Mouse (Mus musculus): Measurements from ENCODE around the gene Gm17577. TPM values are rescaled to one million over a fixed set of nuclear protein-coding genes. Genes with fewer than 3 reads are reported as not detected.
"Not testable (repeated sequence)": the region's sequence is repeated elsewhere in the genome, so short reads cannot be mapped to it uniquely, and the experiment has no call there.

Gm17577 gene
- polyA plus RNA-seq (2015; fragmentation: Nextera tagmentation; extraction: Ambion mirVana), result not detected in 2 replicates

GRCm38 (mm10) chrX:123246807-123247206, at the start of gene Gm17577:
Gene Gm17577 (minus strand): TSS chrX:123246907.
- H3K27me3 ChIP-seq; H3K27ac ChIP-seq; H3K9me3 ChIP-seq (replicated peaks); H3K9ac ChIP-seq; H3K4me2 ChIP-seq; H3K4me3 ChIP-seq (replicated peaks); H3K4me1 ChIP-seq; H3K36me3 ChIP-seq; ATAC-seq (replicated peaks; ENCODE audit: low FRiP score): not testable (repeated sequence)
- no CpG with 5 or more reads among the region's 3 CpGs for WGBS

- not testable (repeated sequence) for H3K4me3 ChIP-seq (replicated peaks); H3K27ac ChIP-seq; H3K4me2 ChIP-seq; H3K4me1 ChIP-seq; ATAC-seq (replicated peaks; ENCODE audit: low FRiP score); H3K27me3 ChIP-seq; H3K9ac ChIP-seq; H3K36me3 ChIP-seq; H3K9me3 ChIP-seq (replicated peaks)
- no CpG with 5 or more reads among the region's 1 CpGs for WGBS
Observed at GRCm38 (mm10) chrX:123222381-123222780, 24.3 kb downstream of the Gm17577 start, which contains the start of gene Srsx. Gene Srsx (minus strand): TSS chrX:123222481.

Other genes with a start within 250 kb of the Gm17577 start
- not detected in 2 replicates for gene Gm17521, start 217.2 kb downstream of the Gm17577 start, polyA plus RNA-seq (2015; fragmentation: Nextera tagmentation; extraction: Ambion mirVana)
- gene Cldn34c1, start 143.4 kb downstream of the Gm17577 start, polyA plus RNA-seq (2015; fragmentation: Nextera tagmentation; extraction: Ambion mirVana), result 12.8 and 13.8 TPM in 2 replicates
- not detected in 2 replicates for gene Srsx, start 24.4 kb downstream of the Gm17577 start, polyA plus RNA-seq (2015; fragmentation: Nextera tagmentation; extraction: Ambion mirVana)